Mouse (Mus musculus) small intestine, adult 2 months (tissue): ENCODE measurements around the gene G6pc. TPM values are rescaled to one million over a fixed set of nuclear protein-coding genes. Genes with fewer than 3 reads are reported as not detected.
A peak's percentile ranks its signal among the peaks of the same experiment; 100 is the strongest.
"Not testable (repeated sequence)": the region's sequence is repeated elsewhere in the genome, so short reads cannot be mapped to it uniquely, and the experiment has no call there.

Source experiments
- H3K27ac ChIP-seq: fragments of 200-500 bp; 2 replicates; pipeline ENCODE4 v1.5.1; 2012; ENCODE audit warnings: low read depth, low read length, control low read depth, inconsistent platforms; ENCODE audit not compliant: insufficient read depth
- H3K27me3 ChIP-seq: fragments of 200-500 bp; 2 replicates; pipeline ENCODE4 v1.6.1; 2012; ENCODE audit warnings: mild to moderate bottlenecking, moderate library complexity, low read length, inconsistent platforms; ENCODE audit not compliant: control insufficient read depth, insufficient read depth
- H3K36me3 ChIP-seq: fragments of 200-500 bp; 2 replicates; pipeline ENCODE4 v1.6.1; 2012; ENCODE audit warnings: mild to moderate bottlenecking, low read length, control low read depth, inconsistent platforms; ENCODE audit not compliant: control insufficient read depth, insufficient read depth
- H3K4me1 ChIP-seq: fragments of 200-500 bp; 2 replicates; pipeline ENCODE4 v1.6.1; 2012; ENCODE audit warnings: low read length, inconsistent platforms, mixed read lengths; ENCODE audit not compliant: control insufficient read depth, insufficient read depth, insufficient read length
- H3K4me3 ChIP-seq: fragments of 200-500 bp; 2 replicates; pipeline ENCODE4 v1.5.1; 2012; ENCODE audit warnings: low read depth, mild to moderate bottlenecking, control low read depth, inconsistent platforms, low read length, moderate library complexity
- CTCF ChIP-seq: fragments of 200-500 bp; IDR thresholded peaks from 2 replicates; pipeline ENCODE4 v1.5.1; 2012; ENCODE audit warnings: low read depth, mild to moderate bottlenecking, control low read depth, inconsistent platforms, low read length, moderate library complexity, mixed read lengths; ENCODE audit not compliant: insufficient replicate concordance, insufficient read length; ENCODE audit errors: extremely low read depth
- POLR2A ChIP-seq: fragments of 200-500 bp; IDR thresholded peaks from 2 replicates; pipeline ENCODE4 v1.6.1; 2012; ENCODE audit warnings: low read depth, mild to moderate bottlenecking, control low read depth, inconsistent platforms, low read length, moderate library complexity
- WGBS: fragments of 180-500 bp; shearing (Covaris S2); methylation state at CpG from one replicate; pipeline ENCODE4 v1.1.7; 2018; 5-methylcytosine and 5-hydroxymethylcytosine counted together
- polyA plus RNA-seq: library from polyadenylated mRNA; depleted of rRNA; stranded (reverse); fragments of >200 nt; gene quantifications from 2 replicates; pipeline ENCODE4 v1.2.3, GENCODE M21; 2012

G6pc gene
- polyA plus RNA-seq, 1 experiment: 9.7 TPM

GRCm38 (mm10) chr11:101330371-101330924 lies 36.9 kb upstream of the G6pc start, which contains the start of gene Aoc3:
Gene Aoc3 (plus strand): TSS chr11:101330605.
- 63% methylated on average over 7 of the region's 7 CpGs for WGBS
- Histone ChIP-seq H3K36me3 (peaks cover 3% of the 10 kb centered on the region; the same call in 1 of the 2 replicates), H3K27ac (peak within 1 kb of the TSS; percentile 60), H3K4me1 (no peaks in the 10 kb centered on the region), H3K4me3 (peak within 1 kb of the TSS; percentile 51), H3K27me3 (no peaks in the 10 kb centered on the region)
- no peak for TF ChIP-seq CTCF
- no peak; the same call in 1 of the 2 replicates for TF ChIP-seq POLR2A

- H3K36me3 ChIP-seq, H3K4me1 ChIP-seq, H3K27me3 ChIP-seq: not testable (repeated sequence)
- WGBS: 65% methylated on average over 6 of the region's 6 CpGs
- peak overlapping the region; percentile 51 for H3K4me3 ChIP-seq
- peak overlapping the region; percentile 56 for H3K27ac ChIP-seq
Measured at GRCm38 (mm10) chr11:101330961-101331360, 36.4 kb upstream of the G6pc start.

- no peaks in the 10 kb centered on the region for H3K36me3 ChIP-seq
- H3K27ac ChIP-seq: no peak overlapping the region
- 70% methylated on average over 3 of the region's 3 CpGs for WGBS
- H3K4me1 ChIP-seq: no peaks in the 10 kb centered on the region; the same call in 1 of the 2 replicates
- H3K27me3 ChIP-seq: no peaks in the 10 kb centered on the region
- H3K4me3 ChIP-seq: peak overlapping the region; percentile 51
- no peak for TF ChIP-seq CTCF
- TF ChIP-seq POLR2A: no peak
Measured at GRCm38 (mm10) chr11:101332537-101332936, 34.8 kb upstream of the G6pc start.

- Histone ChIP-seq H3K36me3 (no peaks in the 10 kb centered on the region), H3K4me1 (peaks cover 2% of the 10 kb centered on the region; the same call in 1 of the 2 replicates), H3K4me3 (peak overlapping the region; percentile 42), H3K27ac (no peak overlapping the region), H3K27me3 (no peaks in the 10 kb centered on the region)
- WGBS: 73% methylated on average over 10 of the region's 10 CpGs
- TF ChIP-seq POLR2A: no peak
- no peak for TF ChIP-seq CTCF
Measured at GRCm38 (mm10) chr11:101334023-101334422, 33.3 kb upstream of the G6pc start.

- peak overlapping the region; percentile 14; the same call in 1 of the 2 replicates for H3K4me3 ChIP-seq
- TF ChIP-seq POLR2A (no peak), CTCF (no peak)
- WGBS: 72% methylated on average over 6 of the region's 6 CpGs
- H3K27me3 ChIP-seq: no peaks in the 10 kb centered on the region
- no peaks in the 10 kb centered on the region for H3K36me3 ChIP-seq
- H3K27ac ChIP-seq: no peak overlapping the region
- peaks cover 2% of the 10 kb centered on the region; the same call in 1 of the 2 replicates for H3K4me1 ChIP-seq
Measured at GRCm38 (mm10) chr11:101334516-101334915, 32.8 kb upstream of the G6pc start.

GRCm38 (mm10) chr11:101335685-101336084 lies 31.7 kb upstream of the G6pc start:
- Histone ChIP-seq H3K4me3 (no peak overlapping the region), H3K27me3 (no peaks in the 10 kb centered on the region), H3K27ac (no peak overlapping the region), H3K4me1 (peaks cover 2% of the 10 kb centered on the region; the same call in 1 of the 2 replicates), H3K36me3 (no peaks in the 10 kb centered on the region)
- 62% methylated on average over 9 of the region's 9 CpGs for WGBS
- TF ChIP-seq CTCF (peak; percentile 17; the same call in 1 of the 2 replicates), POLR2A (no peak)

GRCm38 (mm10) chr11:101338123-101338760 lies 29.1 kb upstream of the G6pc start:
- no peaks in the 10 kb centered on the region for H3K27me3 ChIP-seq
- H3K4me1 ChIP-seq: peaks cover 2% of the 10 kb centered on the region; the same call in 1 of the 2 replicates
- H3K4me3 ChIP-seq: no peak overlapping the region
- H3K36me3 ChIP-seq: no peaks in the 10 kb centered on the region
- H3K27ac ChIP-seq: no peak overlapping the region
- TF ChIP-seq CTCF: no peak
- no peak for TF ChIP-seq POLR2A
- WGBS: 5% methylated on average over 9 of the region's 9 CpGs
